Mouse (Mus musculus) G1E (cell line): Measurements from ENCODE around the gene Hdac4. TPM values are rescaled to one million over a fixed set of nuclear protein-coding genes. Genes with fewer than 3 reads are reported as not detected.

ENCODE experiments used
- ATAC-seq: 2 replicates; pipeline ENCODE4 v1.8.0; 2016; ENCODE audit warnings: mild to moderate bottlenecking; ENCODE audit not compliant: insufficient number of reproducible peaks, poor library complexity, low FRiP score, severe bottlenecking; ENCODE audit errors: extremely low read depth
- DNase-seq: peaks from one replicate; pipeline ENCODE4 v3.0.0; 2012; ENCODE audit warnings: low spot score
- H3K27me3 ChIP-seq: 2 replicates; pipeline ENCODE4 v1.6.1; 2012; ENCODE audit warnings: mild to moderate bottlenecking, low read length, inconsistent platforms; ENCODE audit not compliant: insufficient read depth
- H3K36me3 ChIP-seq: replicated peaks from 2 replicates; pipeline ENCODE3; 2012; ENCODE audit warnings: mild to moderate bottlenecking, inconsistent platforms
- H3K4me1 ChIP-seq: 2 replicates; pipeline ENCODE4 v1.6.1; 2012; ENCODE audit warnings: low read depth, low read length, inconsistent platforms, mixed read lengths; ENCODE audit not compliant: insufficient read depth
- H3K4me3 ChIP-seq: 2 replicates; pipeline ENCODE4 v1.5.1; 2012; ENCODE audit warnings: low read depth, mild to moderate bottlenecking, inconsistent platforms, low read length, moderate library complexity, mixed read lengths
- H3K9me3 ChIP-seq: replicated peaks from 2 replicates; pipeline ENCODE4 v1.6.1; 2012; ENCODE audit warnings: inconsistent platforms
- CTCF ChIP-seq: IDR thresholded peaks from 2 replicates; pipeline ENCODE4 v1.5.1; 2012; ENCODE audit warnings: low read depth, low read length, inconsistent platforms, mixed read lengths
- GATA1 ChIP-seq: IDR thresholded peaks from 2 replicates; pipeline ENCODE4 v1.6.1; 2012; ENCODE audit warnings: borderline replicate concordance, low read length, inconsistent platforms, mixed read lengths
- GATA2 ChIP-seq: IDR thresholded peaks from 2 replicates; pipeline ENCODE4 v1.6.1; 2012; ENCODE audit warnings: low read depth, low read length, inconsistent platforms, borderline replicate concordance
- POLR2AphosphoS5 ChIP-seq: IDR thresholded peaks from 2 replicates; pipeline ENCODE4 v1.6.1; 2012; ENCODE audit warnings: low read depth, low read length, inconsistent platforms; ENCODE audit not compliant: insufficient replicate concordance
- TAL1 ChIP-seq: conservative IDR thresholded peaks from 2 replicates; pipeline ENCODE4 v1.6.1; 2012; ENCODE audit warnings: low read depth, low read length, inconsistent platforms, mixed read lengths
- polyA plus RNA-seq: library from polyadenylated mRNA; stranded (reverse); fragments of >175 nt; gene quantifications from 2 replicates; pipeline ENCODE4 v1.2.3, GENCODE M21; 2012
- total RNA-seq, 2 experiments: library from RNA; stranded (forward) in 1 of 2; stranded (reverse) in 1 of 2; fragments of 200-1000 nt in 1 of 2; fragments of >200 nt in 1 of 2; fragmentation: Nextera tagmentation in 1 of 2; gene quantifications; 2 replicates each; pipeline ENCODE4 v1.2.3; 2014 to 2017

Hdac4 gene
- total and polyA plus RNA-seq, 3 experiments, result 15.0 to 27.2 (median 19.7) TPM

DNA sequence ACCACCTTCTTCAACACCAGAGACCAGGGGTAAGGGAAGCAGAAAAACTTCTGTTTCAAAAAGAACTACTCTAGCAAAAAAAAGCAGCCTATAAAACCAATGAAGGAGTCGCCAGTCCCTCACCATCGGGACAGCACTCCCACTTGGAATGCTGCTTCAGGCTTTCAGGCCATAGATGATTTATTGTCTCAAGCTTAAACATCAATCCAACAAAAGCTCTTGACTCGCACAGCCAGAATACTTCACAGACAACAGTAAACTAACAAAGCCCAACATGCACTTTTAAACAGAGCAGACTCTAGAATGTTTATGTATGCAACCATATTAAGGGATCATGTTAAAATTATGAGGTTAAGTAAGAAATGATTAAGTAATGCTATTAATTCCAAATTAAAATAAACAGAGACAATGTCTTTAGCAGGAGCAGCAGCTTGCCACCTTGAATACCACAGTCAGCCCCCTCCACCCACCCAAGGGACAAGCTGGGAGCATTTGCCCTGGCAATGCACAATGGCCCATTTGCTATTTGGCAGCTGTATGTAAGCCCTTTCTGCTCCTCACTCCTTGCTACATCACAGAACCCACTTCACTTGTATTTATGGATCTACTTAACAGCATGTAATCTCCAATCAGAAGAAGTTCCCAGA is 21.1 kb downstream of the Hdac4 start:
- no peak for ATAC-seq
- H3K4me1 ChIP-seq, result peaks cover 44% of the 10 kb centered on the region

DNA sequence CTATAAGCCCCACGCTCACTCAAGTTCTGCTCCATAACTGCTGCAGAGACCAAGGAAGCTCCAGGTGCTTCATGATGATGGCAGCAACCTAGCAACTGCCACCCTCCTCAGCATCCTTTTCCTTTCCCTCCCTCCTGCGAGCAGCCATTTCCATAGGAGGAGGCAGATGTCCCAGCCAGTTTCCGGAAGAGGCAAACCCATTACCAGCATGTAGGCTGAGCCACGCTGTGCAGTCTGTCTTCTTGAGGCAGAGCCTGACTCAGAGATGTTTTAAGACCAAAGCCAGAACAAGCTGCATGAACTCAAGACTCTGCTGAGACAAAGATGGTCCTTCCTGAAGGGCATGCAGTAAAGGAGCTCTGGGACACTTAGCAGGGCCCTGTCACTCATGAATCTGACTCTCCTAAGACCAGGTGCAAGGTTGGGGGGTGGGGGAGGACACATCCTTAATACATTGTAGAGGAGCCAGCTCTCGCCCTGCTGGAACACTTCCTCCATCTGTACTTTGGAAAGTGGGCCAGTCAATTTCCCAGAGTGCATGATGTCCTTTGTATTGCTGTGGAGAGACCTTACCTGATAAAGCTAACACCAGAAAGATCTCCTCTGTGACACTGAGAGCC is 24.8 kb downstream of the Hdac4 start:
- TF ChIP-seq TAL1 (no peak), POLR2AphosphoS5 (no peak), CTCF (no peak)
- peaks cover 87% of the 10 kb centered on the region for H3K36me3 ChIP-seq
- no peak for ATAC-seq
- H3K27me3 ChIP-seq, result no peaks in the 10 kb centered on the region
- peaks cover 16% of the 10 kb centered on the region for H3K4me1 ChIP-seq
- no peak for DNase-seq
- H3K9me3 ChIP-seq, result no peaks in the 10 kb centered on the region
- no peak overlapping the region for H3K4me3 ChIP-seq

More for the DNA sequence above, 21.1 kb downstream of the Hdac4 start:
- no peaks in the 10 kb centered on the region for H3K27me3 ChIP-seq
- TF ChIP-seq GATA1 (no peak), POLR2AphosphoS5 (no peak), TAL1 (no peak), GATA2 (no peak), CTCF (no peak)
- DNase-seq, result no peak
- peaks cover 78% of the 10 kb centered on the region for H3K36me3 ChIP-seq
- no peaks in the 10 kb centered on the region for H3K9me3 ChIP-seq
- no peak overlapping the region for H3K4me3 ChIP-seq

DNA sequence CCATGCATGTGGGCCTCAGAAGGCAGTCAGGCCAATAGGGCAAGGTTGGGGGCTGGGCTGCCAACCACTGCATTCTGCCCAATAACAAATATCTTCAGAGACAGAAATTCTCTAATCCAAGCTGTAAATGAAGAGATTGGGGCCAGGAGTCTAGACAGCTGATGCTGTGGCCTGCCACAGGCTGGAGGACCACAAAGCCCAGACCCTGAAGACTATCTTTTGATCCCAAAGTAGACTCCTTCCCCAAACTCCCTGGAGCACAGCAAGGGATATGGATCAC is 25.8 kb downstream of the Hdac4 start:
- Histone ChIP-seq H3K36me3 (peaks cover 82% of the 10 kb centered on the region), H3K27me3 (no peaks in the 10 kb centered on the region), H3K4me1 (peaks cover 11% of the 10 kb centered on the region), H3K4me3 (no peak overlapping the region), H3K9me3 (no peaks in the 10 kb centered on the region)
- no peak for DNase-seq
- TF ChIP-seq TAL1, result no peak
- no peak for TF ChIP-seq GATA1
- TF ChIP-seq CTCF, result no peak
- ATAC-seq, result no peak

DNA sequence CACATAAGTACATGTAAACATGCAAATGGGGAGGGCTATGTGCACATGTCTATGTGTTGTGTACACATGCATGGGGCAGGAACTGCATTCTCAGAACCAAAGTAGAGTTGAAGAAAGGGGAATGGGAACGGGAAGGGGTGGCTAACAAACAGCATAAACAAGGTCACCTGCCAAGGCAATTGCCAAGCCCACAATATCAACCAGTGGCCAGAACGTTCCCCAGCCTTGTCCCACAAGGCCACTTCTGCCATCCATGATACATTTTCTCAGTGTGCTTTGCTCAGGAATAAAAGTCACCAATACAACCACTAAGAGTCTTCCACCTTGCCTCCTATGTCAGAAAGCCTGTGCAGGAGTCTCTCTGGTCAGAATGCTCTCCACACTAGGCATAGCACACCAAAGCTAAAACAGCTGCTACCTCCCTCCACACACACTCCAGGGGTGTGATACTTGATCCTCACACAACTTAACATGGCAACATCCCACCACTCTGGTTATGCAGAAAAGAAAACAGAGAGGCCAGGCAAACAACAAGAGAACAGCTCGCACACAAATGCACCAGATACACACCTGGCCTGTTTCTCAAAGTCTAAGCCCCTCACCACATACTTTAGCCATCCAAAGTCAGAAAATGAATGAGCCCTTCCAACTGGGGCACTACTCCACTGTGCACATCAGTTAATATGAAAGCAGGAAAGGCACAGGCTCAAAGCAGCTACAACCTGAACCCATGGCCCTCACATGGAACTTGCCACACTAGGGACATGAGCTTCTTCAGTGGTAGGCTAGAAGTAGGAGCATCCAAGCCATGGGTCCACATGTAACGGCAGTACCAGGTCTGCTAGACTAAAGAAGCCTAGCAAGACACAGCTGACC is 26.4 kb downstream of the Hdac4 start:
- DNase-seq, result no peak
- no peak overlapping the region for H3K4me3 ChIP-seq
- TF ChIP-seq TAL1, result no peak
- TF ChIP-seq CTCF, result no peak
- TF ChIP-seq POLR2AphosphoS5, result no peak
- TF ChIP-seq GATA2, result no peak
- TF ChIP-seq GATA1, result no peak
- peaks cover 82% of the 10 kb centered on the region for H3K36me3 ChIP-seq
- no peaks in the 10 kb centered on the region for H3K9me3 ChIP-seq
- no peaks in the 10 kb centered on the region for H3K27me3 ChIP-seq
- H3K4me1 ChIP-seq, result peaks cover 8% of the 10 kb centered on the region
- no peak for ATAC-seq

DNA sequence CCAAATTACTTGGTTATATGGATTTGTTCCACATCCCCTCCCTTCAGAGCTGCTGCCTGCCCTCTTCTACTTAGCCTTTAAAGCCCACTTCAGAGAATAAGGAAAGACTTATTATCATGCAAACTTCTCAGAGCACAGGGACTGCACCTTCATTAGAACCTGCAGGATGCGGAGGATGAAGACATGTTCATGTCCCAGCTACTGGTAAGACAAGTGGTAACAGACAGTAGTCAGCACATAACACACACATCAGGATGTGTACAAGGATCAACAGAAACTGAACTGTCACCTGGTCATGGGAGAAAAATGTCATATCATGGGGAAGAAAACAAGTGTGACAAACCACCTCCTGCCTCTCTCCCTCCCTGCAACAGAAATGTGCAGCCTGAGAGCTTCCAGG is 31.6 kb downstream of the Hdac4 start:
- DNase-seq (no peak), ATAC-seq (no peak)
- Histone ChIP-seq H3K4me1 (peaks cover 18% of the 10 kb centered on the region), H3K27me3 (no peaks in the 10 kb centered on the region), H3K9me3 (no peaks in the 10 kb centered on the region), H3K36me3 (peaks cover 78% of the 10 kb centered on the region), H3K4me3 (no peak overlapping the region)
- TF ChIP-seq CTCF (no peak), GATA2 (no peak)

DNA sequence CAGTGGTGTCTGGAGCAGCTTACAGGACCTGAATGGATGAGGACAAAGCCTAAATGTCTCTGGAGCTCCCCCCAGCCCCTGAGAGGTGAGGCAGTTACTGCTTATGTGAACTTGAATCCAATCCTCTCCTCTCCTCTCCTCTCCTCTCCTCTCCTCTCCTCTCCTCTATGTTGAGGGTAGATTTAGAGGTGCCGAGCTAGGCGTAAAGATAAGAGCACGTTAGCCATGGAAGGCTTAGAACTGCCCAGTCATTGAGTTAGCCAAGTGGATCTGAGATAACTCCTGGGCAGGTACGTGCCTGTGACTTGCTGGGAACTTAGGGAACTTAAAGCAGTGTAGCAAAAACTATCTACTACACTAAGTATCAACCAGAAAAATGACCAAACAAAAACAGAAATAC is 35.7 kb downstream of the Hdac4 start:
- ATAC-seq, result no peak

More for the DNA sequence above, 35.7 kb downstream of the Hdac4 start:
- DNase-seq, result no peak
- H3K4me1 ChIP-seq, result peaks cover 20% of the 10 kb centered on the region
- no peak for TF ChIP-seq TAL1
- no peak for TF ChIP-seq CTCF
- TF ChIP-seq GATA2, result no peak
- TF ChIP-seq POLR2AphosphoS5, result no peak
- no peak for TF ChIP-seq GATA1
- no peak overlapping the region for H3K4me3 ChIP-seq
- no peaks in the 10 kb centered on the region for H3K9me3 ChIP-seq
- no peaks in the 10 kb centered on the region for H3K27me3 ChIP-seq
- peaks cover 71% of the 10 kb centered on the region for H3K36me3 ChIP-seq
